Mouse (Mus musculus): ENCODE measurements at regions not wholly inside any gene's neighbourhood (a gene's known extent, or its start where the extent isn't known, plus 50 kb on each side); places are given as distances from the start of the nearest gene placed in this dataset.
"Not testable (repeated sequence)": the region's sequence is repeated elsewhere in the genome, so short reads cannot be mapped to it uniquely, and the experiment has no call there.

DNA sequence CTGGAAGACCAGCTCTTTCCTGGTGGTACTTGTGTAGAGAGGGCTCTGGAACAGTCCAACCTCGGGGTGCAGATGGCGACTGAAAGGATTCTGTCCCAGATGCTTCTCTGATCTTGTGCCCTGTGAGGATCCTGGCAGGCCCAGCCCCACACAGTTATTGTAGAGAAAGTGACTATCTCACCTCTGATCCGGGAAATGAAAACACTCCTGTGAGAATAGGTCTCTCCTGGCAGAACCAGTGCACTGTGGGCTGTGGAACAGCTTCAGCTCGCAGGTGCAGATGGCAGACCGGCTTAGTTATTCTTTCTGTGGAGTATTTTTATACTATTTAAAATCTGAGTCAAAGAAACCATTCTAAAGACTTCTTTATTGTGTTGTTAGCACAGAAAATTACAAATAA, 742.1 kb upstream of the Marcks start:
- no peak for DNase-seq (ENCODE audit: low spot score)

DNA sequence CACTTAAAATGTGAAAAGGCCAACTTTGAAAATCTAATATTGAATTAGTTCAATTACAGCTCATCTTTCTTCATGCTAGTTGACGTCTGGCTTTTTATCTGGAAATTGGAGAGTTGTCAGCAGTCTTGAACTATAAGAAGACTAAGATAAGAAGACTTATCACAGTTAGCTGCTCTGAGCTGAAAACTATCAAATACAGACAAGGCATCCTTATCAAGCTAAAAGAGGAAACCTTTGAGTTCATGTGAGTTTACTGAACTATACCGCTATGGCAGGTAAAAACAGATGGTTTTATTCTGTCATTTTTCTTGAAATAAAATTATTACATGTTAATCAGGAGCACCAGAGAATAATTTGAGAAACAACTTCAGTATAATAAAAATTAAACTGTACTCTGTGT, 735.2 kb upstream of the Marcks start:
- no peak for DNase-seq (ENCODE audit: low spot score)

GRCm38 (mm10) chr10:37861001-37861400, 722.3 kb upstream of the Marcks start:
- no peak for DNase-seq (ENCODE audit: low spot score)

GRCm38 (mm10) chr10:37849291-37849846, 710.6 kb upstream of the Marcks start:
- DNase-seq (ENCODE audit: low spot score), result no peak

GRCm38 (mm10) chr10:37842820-37843219, 704.1 kb upstream of the Marcks start:
- DNase-seq (ENCODE audit: low spot score), result no peak

DNA sequence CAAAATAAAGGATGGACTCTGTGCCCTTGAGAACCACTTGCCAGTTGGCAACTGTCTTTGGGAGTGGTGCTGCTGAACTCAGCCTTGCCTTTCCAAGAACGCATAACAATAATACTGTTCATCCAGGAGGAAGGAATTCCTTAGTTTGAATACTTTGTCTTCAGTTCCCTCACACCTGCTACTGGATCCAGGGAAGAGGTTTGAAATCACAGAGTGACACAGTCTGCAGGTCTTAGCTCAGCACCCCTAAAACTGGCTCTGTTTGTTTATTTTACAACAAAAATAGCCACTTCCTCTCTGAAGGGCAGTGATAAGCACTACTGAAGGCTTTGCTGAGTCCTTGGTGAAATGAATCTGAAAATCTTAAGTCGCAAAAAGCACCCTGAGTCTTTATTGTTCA, 703.1 kb upstream of the Marcks start:
- no peak for DNase-seq (ENCODE audit: low spot score)

- DNase-seq (ENCODE audit: low spot score), result no peak
Measured at GRCm38 (mm10) chr10:37837721-37838120, 699.0 kb upstream of the Marcks start.

DNA sequence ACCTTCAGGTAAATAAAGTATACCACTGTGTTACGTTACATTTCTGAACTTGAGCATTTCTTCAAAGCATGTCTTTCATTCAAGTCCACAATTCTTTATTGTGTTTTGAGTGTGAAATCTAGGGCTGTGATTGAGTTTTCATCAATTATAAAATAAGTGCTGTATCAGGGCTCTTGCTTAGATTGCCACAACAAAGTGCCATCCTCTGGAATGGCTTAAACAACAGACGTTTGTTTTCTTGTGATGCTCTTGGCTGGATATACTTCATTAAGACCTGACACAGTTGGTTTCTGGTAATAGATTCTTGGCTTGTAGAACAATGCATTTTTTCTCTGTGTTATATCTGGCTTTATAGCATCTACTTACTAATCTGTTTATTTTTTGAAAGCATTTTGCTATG, 674.3 kb upstream of the Marcks start:
- no peak for DNase-seq (ENCODE audit: low spot score)

GRCm38 (mm10) chr10:37812405-37812851, 673.7 kb upstream of the Marcks start:
- DNase-seq (ENCODE audit: low spot score), result no peak

DNA sequence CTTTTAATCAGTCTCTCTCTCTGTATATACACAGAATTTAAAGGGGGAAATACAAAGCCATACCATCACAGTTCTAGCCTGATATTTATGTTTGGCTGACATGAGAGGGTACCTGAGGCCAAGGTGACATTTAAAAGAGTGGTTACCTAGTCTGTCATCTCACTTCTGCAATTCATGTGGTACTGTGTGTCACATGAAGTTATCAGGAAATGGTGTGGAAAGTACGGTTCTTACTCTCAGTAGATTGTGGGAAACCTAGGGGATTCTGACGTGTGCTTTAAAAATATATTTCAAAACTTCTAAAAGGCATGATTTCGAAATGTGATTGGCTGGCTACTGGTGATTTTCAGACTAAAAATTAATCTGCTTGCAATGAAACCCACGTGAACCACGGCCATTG, 673.1 kb upstream of the Marcks start:
- no peak for DNase-seq (ENCODE audit: low spot score)

DNA sequence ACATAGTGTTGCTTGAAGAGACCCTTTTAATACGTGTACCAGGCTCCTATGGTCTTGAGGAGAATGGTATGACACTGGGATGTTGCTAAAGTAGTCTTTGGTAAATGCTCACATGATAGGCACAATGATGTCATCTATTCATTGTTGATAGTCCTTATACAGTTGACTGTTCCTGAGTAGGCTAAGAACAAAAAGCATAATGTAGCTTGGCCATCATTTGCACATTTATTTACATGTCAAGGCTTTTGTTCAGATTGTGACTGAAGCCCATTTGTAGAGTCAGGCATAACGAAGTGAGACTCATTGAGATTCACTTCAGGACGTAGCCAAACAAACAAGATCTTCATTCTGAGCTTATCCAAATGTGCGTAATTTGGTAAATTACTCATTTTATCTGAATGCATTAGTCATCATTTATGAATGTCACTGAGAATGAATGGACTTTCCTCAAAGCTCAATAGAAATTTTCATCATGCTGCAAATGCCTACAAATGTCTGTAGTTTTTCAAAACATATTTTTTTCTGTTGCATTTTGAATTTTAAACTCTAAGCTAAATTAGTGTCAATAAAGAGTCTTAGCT, 664.6 kb upstream of the Marcks start:
- DNase-seq (ENCODE audit: low spot score), result no peak

DNA sequence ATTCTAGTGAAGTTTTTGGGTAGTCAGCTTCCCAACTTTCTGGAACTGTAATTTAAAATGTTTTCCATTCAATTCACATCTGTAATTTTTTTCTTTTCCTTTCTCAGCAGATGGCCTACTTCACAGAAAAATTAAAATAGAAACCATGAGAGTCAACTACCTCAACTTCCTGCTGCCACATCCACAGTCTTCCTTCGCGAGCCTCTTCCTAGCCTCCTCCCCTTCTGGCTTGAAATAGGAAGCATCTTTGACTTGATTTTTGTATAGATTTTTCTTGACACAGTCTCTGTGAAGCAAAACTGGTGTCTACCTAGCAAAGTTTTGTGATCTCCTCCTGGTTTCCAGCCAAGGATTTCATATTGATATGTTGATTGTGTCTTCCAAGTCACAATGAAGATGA, 660.7 kb upstream of the Marcks start:
- no peak for DNase-seq (ENCODE audit: low spot score)

DNA sequence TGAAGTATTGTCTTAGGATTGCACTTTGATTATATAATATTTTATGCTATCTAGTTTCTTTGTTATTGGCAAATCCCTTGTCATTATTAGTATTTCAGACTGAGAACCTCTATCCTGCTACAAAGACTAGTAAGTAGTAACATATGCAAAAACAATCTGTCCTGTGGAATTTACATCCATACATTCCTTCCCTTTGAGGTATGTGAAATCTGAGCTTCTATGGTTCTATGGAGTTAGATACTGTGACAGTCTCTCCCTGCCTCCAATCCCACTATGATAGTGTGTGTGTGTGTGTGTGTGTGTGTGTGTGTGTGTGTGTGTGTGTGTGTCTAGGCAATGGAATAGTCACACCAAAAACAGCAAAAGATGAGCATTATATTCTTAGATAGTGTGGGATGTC, 659.6 kb upstream of the Marcks start:
- no peak for DNase-seq (ENCODE audit: low spot score)

- no peak for DNase-seq (ENCODE audit: low spot score)
Measured at GRCm38 (mm10) chr10:37797701-37798100, 659.0 kb upstream of the Marcks start.

DNA sequence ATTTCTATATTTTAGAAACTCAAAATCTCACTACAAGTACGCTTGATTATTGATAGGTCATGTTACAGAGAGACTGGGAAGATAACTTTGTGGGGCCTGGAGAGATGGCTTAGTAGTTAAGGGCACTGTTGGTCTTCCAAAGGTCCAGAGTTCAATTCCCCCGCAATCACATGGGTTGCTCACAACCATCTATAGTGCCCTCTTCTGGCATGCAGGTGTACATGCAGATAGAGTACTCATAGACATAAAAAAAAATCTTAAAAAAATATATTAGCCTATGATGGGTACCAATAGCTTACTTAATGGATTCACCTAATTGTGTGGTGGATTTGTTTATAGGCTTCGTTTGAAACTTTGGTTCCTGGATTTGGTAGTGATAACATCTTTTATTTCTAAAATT, 654.2 kb upstream of the Marcks start:
- peak; percentile 21 for DNase-seq (ENCODE audit: low spot score)

DNA sequence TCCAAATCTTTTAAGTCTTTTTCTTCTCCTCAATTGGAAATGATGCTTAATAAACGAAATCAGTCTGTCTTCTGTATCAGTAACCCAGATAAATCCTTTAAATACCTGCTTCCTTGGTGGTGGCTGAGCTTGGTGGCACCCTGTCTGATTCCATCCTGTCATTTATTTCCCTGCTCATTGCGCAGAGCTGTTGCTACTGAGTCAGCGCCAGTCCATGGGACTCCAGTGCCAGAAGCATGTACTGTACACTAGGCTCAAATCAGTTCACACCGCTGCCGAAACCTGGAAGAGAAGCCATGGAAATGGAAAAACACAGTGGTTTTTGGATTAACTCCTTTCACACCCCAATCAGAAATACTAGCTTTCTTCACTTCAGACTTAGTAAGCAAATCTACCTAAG, 649.3 kb upstream of the Marcks start:
- no peak for DNase-seq (ENCODE audit: low spot score)

DNA sequence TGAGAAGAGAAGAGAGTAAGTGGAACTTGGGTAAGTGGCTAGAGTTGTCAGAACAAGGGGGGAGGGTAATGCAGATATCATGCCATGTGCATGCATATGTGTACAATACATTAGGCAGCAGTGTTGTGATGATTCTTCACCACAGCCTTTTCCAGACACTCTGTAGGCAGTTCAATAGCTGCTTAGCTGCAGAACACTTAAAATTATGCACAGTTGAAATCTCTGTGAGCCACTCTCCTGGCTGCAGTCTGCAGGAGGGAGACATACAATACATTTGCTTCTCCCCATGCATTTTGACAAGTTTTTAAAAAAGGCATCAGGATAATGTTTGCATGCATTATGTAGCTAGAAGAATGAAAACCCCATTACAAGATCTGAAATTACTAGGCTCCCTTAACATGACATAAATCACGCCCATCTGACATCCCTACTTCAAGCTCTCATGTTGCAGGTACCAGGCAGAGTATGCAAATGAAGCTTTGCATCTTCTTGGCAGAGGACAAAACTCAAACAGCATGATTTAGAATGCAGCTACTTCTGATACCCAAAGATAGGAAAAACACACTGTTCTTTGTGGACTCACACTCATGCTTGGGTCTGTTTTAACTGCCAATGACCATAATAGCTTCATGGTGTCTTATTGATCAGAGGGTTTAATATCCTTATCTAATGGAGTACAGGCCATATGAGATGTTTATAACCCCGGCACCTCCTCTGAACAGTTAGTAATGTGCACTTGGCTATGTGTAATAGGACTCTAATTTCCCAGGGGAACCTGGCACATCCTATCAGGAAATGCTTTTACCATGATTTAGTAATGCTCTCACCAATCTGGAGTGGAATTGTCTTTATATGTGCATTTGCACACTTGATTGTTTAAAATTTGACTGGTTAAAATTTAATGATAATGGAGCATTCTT, 640.9 kb upstream of the Marcks start:
- DNase-seq (ENCODE audit: low spot score), result no peak

DNA sequence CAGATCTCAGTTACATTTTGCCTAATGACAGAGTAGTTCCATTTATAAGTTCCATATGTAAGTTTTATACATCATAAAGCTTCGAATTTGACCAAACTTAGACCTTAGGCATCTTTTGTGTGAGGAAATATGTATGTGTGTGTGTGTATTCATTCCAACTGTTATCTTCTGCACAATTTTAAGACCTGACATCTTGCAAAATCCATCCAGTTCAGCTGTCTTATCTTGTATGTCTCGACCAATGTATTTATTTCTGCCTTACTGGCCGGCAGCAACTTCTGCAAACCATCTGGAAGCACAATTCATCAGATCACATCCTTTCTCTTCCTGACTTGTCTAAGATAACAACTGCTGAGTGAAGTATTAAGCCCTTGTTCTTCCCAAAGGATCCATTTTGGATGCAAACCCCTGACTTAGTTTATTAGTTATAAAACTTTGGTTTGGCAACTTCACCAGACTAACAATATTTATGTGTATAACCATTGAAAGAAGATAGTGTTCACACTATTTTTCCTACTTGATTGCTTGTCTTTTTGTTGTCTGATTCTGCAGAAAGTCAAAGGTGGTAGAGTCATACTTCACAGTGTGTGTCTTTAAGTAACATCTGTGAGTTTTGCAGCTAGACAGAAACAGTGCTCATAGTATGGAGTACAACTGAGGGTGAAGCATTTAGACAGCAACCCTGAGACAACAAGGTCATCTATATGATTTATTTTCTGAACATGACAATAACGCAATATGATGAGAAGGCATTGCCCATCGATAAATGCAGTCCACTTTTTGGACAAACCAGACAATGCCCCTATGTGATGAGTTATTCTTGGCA, 622.0 kb upstream of the Marcks start:
- DNase-seq (ENCODE audit: low spot score), result no peak

- no peak for DNase-seq (ENCODE audit: low spot score)
Measured at GRCm38 (mm10) chr10:37741581-37741980, 602.9 kb upstream of the Marcks start.

- no peak for DNase-seq (ENCODE audit: low spot score)
Measured at GRCm38 (mm10) chr10:37739024-37739423, 600.3 kb upstream of the Marcks start.

GRCm38 (mm10) chr10:37725609-37726008, 586.9 kb upstream of the Marcks start:
- no peak for DNase-seq (ENCODE audit: low spot score)

DNA sequence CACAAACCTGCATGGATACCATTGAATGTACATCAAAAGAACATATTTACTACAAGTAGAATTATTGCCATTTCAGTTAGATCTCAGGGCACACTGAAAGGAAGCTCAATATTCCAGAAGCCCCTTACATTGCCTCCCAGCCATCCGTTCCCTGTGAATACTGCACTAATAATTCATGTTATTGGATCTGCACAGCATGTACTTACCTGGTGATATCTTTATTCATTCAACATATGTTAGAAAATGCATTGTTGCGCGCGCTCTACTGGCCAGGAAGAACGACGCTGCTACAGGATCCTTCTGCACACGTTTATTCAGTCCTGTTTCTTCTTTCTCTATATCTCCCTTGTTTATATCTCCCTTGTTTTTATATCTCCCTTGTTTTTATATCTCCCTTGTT, 586.3 kb upstream of the Marcks start:
- DNase-seq (ENCODE audit: low spot score), result not testable (repeated sequence)
